Mouse (Mus musculus) natural killer cell, adult 2 months (primary cell): Measurements from ENCODE around the gene Tmem159.

Source experiments
- DNase-seq, 2 experiments: peaks; one replicate each; pipeline ENCODE4 v3.0.0; 2022; ENCODE audit warnings: low spot score in 2 of 2

The Tmem159 gene

DNA sequence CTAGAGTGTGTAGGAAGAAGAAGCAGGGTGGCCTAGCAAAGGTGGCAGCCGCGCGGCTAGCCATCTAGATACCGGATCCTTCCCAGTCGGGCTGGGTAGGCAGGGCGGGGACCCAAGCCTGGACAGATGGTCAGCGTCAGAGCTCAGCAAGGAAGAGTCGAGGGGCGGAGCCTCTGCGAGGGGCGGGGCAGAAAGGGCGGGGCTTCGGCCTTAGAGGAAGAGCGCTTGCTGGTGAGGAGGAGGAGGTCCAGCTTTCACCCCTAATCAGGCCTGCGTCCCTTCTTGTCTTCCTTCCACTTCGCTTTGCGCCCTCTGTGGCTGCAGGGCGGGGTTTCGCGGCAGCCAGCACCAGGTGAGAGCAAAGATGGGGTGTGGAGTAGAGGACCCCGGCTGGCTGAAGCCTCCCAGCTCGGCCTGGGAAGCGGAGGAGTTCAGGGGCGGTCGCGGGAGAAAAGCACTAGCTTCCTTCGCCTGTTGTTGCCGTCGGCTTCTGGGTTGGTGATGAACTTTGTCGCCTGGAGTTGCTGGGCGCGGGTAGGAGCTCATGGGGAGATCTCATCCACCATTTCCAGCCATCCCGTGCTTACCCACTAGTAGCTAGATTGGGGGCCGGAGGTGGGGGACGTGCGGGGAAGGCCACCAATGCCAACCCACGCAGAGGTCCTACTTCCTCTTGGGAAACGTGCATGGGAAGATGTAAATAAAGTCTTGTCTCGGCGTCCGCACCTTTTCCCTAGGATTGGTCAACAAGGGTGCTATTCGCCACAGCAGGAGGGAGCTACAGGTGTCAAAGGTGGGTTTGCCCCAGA is at the start of gene Tmem159:
TSS of gene Tmem159 (plus strand) at position 190 of the 809 bp plus-strand sequence.
- DNase-seq: peak; percentile 60 to 74

DNA sequence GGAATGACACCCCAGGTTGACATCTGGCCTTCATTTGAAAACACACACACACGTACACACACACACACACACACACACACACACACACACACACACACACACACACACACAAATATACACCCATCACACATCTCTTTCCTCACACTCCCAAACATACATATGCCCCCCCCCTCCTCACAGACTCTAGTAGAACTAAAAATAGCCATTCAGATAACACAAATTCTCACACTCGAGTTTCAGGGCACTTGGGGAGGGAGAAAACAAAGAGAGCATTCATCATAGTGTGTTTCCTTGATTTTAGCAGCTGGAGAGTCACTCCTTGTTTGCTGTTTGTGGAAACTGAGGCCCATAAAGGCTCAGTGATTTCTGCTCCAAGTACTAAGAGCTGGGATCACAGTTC is 48.1 kb upstream of the Tmem159 start:
- no peak for DNase-seq

GRCm38 (mm10) chr7:120055479-120055878 is 46.7 kb upstream of the Tmem159 start:
- no peak for DNase-seq

GRCm38 (mm10) chr7:120064045-120064444 is 38.1 kb upstream of the Tmem159 start:
- no peak for DNase-seq

- DNase-seq: no peak
Observed at GRCm38 (mm10) chr7:120068114-120068513, 34.0 kb upstream of the Tmem159 start.

GRCm38 (mm10) chr7:120069164-120069563 is 33.0 kb upstream of the Tmem159 start:
- DNase-seq: no peak

DNA sequence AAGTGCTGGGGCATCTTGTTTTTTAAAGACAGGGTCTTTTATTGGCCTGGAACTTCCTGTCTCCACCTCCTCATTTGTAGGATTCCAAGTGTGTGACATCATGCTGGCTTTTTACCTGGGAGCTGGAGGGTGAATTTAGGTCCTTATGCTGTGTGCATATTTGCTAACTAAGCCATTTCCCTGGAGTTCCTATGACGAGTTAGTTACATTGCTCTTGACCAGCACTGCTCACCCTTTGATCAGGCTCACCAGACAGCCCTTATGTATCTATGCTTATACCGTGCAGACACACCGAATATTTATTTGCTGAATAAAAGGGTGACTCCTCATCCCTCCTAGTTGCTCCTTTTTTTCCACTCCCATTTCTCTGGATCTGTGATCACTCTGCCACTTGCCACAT is 22.0 kb upstream of the Tmem159 start:
- DNase-seq: no peak

DNA sequence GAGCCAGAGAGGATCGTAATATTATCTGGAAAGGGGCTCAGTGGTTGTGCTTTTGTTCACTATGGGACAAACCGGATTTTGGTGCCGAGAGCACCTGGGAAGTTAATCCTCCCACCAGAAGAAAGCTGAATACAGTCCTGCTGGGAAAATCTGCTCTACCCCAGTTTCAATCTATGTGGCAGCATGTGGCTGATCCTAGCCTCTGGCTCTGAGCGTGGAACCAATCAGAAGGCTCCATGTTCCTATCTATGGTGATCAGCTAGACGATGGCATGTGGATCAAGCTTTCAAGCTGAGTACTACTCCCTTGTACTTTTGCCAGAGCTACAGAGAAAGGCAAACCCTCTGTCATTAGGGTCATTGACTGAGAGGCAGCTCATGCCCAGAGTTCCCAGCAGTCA is 9.1 kb upstream of the Tmem159 start:
- DNase-seq: no peak

- no peak for DNase-seq
Observed at GRCm38 (mm10) chr7:120094216-120094615, 7.9 kb upstream of the Tmem159 start.

DNA sequence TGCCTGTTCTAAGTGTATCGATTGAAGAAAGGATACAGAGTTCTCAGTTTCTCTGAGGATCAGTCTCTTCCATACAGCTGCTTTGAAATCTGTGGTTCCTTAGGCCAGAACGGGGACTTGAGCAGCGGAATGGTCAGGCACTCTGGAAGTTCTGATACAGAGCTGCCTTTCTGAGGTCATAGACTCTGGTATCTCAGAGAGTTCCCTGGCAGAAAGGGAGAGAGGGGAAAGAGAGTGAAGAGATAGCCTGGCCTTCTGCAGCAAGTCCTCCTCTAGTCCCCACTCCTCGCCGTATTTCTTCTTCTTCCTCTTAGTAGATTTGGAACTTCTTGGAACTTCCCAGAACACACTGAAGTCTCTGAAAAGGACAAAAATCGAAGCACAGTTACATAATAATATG is 7.0 kb upstream of the Tmem159 start, which contains the start of gene Dnah3:
TSS of gene Dnah3 (minus strand) at position 101 of the 400 bp plus-strand sequence.
- no peak for DNase-seq

- no peak for DNase-seq
Observed at GRCm38 (mm10) chr7:120097845-120098244, 4.3 kb upstream of the Tmem159 start.

DNA sequence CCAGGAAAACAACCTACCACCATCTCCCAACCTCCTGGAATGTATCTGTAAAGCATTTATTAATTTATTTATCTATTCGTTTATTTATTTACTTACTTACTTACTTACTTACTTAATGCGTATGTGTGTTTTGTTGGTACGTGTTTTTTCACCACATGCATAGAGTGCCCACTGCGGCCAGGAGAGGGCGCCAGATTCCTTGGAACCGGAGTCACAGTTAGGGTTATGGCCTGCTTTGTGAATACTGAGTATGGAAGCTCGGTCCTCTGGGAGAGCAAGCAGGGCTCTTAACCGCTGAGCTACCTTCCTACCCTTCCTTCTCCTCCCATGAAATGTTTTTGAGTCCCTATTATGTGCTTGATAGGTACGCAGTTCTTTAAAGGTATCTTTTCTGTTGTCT is 3.8 kb upstream of the Tmem159 start:
- peak; percentile 18 to 19 for DNase-seq

- DNase-seq: no peak
Observed at GRCm38 (mm10) chr7:120103019-120103567, 940 bp downstream of the Tmem159 start.

GRCm38 (mm10) chr7:120104975-120105374 is 2.8 kb downstream of the Tmem159 start:
- no peak for DNase-seq

DNA sequence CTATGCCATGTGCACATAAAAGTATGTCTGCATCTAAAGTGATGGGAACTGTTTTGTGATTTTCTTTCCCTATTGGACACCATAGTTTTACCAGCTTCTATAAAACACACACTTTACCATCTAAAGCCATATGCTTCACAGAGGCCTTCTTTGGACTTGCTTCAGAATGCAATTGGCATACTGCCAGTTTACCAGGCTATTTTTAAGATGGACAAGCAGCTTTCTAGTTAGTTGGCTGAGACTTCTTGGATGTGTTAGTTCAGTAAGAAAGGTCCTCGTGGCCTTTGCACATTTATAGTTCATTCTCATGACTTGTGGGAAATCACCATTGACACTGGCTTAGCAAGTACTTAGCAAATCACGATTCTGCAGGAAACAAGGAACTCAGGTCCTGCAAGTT is 4.2 kb downstream of the Tmem159 start:
- DNase-seq: no peak

DNA sequence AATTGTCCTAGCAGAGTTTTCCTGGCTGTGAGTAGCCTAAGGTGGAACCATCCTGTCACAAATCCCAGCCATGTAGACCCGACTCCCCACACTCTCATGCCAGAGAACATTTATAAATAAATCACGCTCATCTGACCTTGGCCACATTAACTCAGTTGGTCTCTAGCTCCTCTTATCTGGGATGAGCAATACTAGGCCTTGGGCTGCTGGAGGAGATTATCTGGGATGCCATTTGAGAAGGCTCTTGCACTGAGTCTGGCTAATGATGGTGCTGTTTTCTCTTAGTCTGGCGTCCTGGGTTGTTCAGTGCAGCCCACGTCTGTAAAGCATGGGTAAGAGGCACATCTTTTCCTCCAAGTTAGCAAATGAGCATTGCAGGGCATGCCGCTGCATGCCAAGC is 7.5 kb downstream of the Tmem159 start:
- no peak for DNase-seq

DNA sequence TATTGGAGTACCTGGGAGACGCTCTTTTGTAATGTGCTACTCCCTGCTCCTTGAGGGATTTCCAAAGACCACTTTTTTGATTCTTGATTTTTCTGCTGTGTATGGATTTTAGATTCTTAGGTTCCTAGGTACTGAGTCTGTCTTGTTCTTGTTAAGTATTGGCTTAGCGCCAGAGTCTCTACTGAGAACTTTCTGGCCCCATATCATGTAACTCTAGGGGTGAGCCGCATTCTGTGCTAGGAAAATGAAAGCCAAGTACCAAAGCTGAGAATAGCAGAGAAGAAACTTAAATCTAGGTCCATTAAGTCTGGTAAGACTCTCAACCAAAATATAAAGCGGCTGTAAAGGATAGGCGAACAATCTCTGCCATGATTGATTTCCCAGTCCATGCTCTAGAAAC is 14.8 kb downstream of the Tmem159 start:
- no peak for DNase-seq

GRCm38 (mm10) chr7:120117529-120117928 is 15.4 kb downstream of the Tmem159 start:
- no peak for DNase-seq

DNA sequence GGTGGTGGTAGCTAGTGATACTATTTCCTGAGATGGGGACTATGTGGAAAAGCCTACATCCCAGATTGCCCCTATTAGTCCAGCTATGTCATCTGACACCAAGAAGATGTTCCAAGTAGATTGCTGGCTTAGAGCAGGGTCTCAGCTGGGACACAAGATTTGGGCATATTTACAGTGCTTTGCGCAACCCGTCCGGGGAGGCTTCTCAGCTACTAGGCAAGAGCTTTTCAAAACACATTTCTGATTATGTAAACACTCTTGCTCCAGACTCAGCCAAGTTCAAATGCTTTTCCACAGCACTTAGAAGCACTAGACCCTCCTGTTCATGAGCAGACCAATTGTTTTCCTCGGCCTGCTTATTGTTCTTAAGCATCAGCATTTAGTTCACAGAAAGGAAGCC is 21.6 kb downstream of the Tmem159 start:
- no peak for DNase-seq

DNA sequence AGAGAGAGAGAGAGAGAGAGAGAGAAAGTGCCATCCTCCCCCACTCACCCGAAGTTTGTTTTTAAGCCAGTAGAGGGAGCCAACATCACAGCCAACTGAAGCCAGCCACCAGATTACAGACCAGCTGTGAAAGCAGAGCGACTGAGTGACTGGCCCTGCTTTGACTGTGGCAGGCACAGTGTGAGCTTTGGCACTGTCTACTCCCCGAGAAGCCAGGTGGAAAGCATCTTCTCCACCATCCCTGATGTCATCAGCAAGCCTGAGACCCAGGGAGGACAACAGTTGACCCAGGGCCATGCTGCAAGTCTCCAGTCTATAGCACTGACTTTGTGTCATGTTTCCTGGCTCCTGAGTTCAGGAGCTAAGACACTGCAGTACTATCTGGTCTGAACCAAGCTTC is 22.7 kb downstream of the Tmem159 start:
- no peak for DNase-seq

- DNase-seq: no peak
Observed at GRCm38 (mm10) chr7:120126976-120127685, 25.0 kb downstream of the Tmem159 start.

GRCm38 (mm10) chr7:120127686-120128059 is 25.5 kb downstream of the Tmem159 start:
- no peak for DNase-seq

- DNase-seq: no peak
Observed at GRCm38 (mm10) chr7:120128951-120129350, 26.8 kb downstream of the Tmem159 start.
